Mouse (Mus musculus) stomach, postnatal 0 days (tissue): ENCODE data around the gene Ift20. TPM values are rescaled to one million over a fixed set of nuclear protein-coding genes. Genes with fewer than 3 reads are reported as not detected.

ENCODE experiments used
- ATAC-seq: fragments of 200-750 bp; cut with Nextera tagmentation; 2 replicates; pipeline ENCODE4 v1.8.0; 2017; ENCODE audit not compliant: low FRiP score, low TSS enrichment
- DNase-seq: peaks from one replicate; pipeline ENCODE4 v3.0.0-alpha.2; 2016; ENCODE audit warnings: low spot score
- H3K27ac ChIP-seq: fragments of 300-500 bp; sonication (generic); replicated peaks from 2 replicates; pipeline ENCODE4 v1.5.1; 2014; ENCODE audit warnings: mild to moderate bottlenecking, control low read depth
- H3K27me3 ChIP-seq: fragments of 300-500 bp; sonication (generic); 2 replicates; pipeline ENCODE4 v1.6.1; 2014; ENCODE audit warnings: low read length; ENCODE audit not compliant: control insufficient read depth, insufficient read depth
- H3K36me3 ChIP-seq: fragments of 300-500 bp; sonication (generic); 2 replicates; pipeline ENCODE4 v1.6.1; 2014; ENCODE audit warnings: low read length, mixed read lengths; ENCODE audit not compliant: control insufficient read depth, insufficient read depth
- H3K4me1 ChIP-seq: fragments of 300-500 bp; sonication (generic); replicated peaks from 2 replicates; pipeline ENCODE4 v1.6.1; 2014; ENCODE audit warnings: antibody characterized with exemption; ENCODE audit not compliant: control insufficient read depth, insufficient read depth
- H3K4me2 ChIP-seq: fragments of 300-500 bp; sonication (generic); replicated peaks from 2 replicates; pipeline ENCODE4 v1.6.1; 2014; ENCODE audit warnings: low read depth, mild to moderate bottlenecking, control low read depth, moderate library complexity
- H3K4me3 ChIP-seq: fragments of 300-500 bp; sonication (generic); 2 replicates; pipeline ENCODE4 v1.5.1; 2014; ENCODE audit warnings: low read depth, low read length, control low read depth
- H3K9ac ChIP-seq: fragments of 300-500 bp; sonication (generic); 2 replicates; pipeline ENCODE4 v1.6.1; 2014; ENCODE audit warnings: mild to moderate bottlenecking, low read length, control low read depth, mixed read lengths
- H3K9me3 ChIP-seq: fragments of 300-500 bp; sonication (generic); 2 replicates; pipeline ENCODE4 v1.6.1; 2016; ENCODE audit warnings: low read length; ENCODE audit not compliant: control insufficient read depth
- CTCF ChIP-seq: IDR thresholded peaks from 2 replicates; pipeline ENCODE4 v1.5.1; 2016; ENCODE audit warnings: antibody characterized with exemption, low read depth, mild to moderate bottlenecking, moderate library complexity
- EP300 ChIP-seq: optimal IDR thresholded peaks from 2 replicates; pipeline ENCODE3; 2016; ENCODE audit warnings: antibody characterized with exemption
- WGBS: fragments of 180-500 bp; shearing (Covaris S2); extraction: QIAGEN DNeasy Blood & Tissue Kit; methylation state at CpG from one replicate; pipeline ENCODE4 v1.1.7; 2014; 5-methylcytosine and 5-hydroxymethylcytosine counted together
- polyA plus RNA-seq: library from polyadenylated mRNA; unstranded; fragments of >200 nt; fragmentation: Nextera tagmentation; extraction: Ambion mirVana; gene quantifications from 2 replicates; pipeline ENCODE4 v1.2.1, GENCODE M21; 2015

Gene Ift20
- polyA plus RNA-seq: 163 and 168 TPM in 2 replicates

DNA sequence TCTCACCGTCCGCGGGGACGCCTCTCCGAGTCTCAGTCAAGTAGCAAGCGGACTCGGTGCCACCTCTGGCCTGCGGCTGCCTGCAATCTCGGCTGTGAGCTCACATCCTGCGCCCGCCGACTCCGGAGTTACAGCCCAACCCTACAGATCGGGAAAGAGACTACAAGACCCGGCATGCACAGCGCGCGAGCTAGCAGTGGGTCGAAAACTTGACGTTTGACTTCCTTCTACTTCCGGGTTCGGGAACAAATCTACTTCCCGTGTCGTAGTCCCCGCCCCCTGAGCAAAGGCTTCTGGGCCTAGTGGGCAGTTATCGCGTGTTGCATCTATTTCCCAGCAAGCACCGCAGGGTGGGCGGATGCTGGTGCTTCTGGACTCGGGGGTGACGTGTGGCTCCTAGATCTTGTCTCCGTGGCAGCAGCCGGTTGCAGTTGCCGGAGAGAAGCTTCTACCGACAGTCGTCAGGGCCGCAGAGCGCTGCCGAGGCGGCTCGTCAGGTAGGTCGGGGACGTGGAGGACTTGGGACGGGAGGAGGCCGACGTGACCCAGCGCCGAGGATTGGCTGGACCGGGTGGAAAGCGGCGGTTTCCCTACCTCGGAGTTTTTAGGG is at the start of gene Ift20, which contains the start of gene Tnfaip1:
Ift20 (plus strand) TSS at position 282 of the 610 bp plus-strand sequence.
Tnfaip1 (minus strand) TSS at position 253 of the 610 bp plus-strand sequence.
- Histone ChIP-seq H3K36me3 (peaks cover 7% of the 10 kb centered on the region), H3K27me3 (no peaks in the 10 kb centered on the region)
- under 1% methylated on average over 52 of the region's 52 CpGs for WGBS

DNA sequence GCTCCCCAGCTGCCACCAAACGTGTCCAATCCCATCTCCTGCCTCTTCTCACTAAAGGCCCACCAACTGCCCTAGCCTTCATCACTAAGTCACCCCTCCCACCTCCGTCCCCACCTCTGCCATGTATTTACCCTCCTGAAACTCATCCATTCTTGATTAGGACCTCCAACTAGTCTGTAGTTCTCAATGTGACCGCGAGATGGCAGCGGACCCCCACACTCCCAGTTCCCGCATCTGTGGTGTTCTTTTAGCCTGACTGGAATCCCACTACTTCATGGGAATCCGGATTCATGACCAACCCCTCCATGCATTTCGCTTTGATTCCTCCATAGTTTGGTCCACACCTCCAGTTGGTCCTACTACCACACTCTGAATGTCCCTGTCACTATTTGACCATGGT is 48.0 kb upstream of the Ift20 start:
- Histone ChIP-seq H3K4me2 (no peak overlapping the region), H3K4me3 (no peak overlapping the region), H3K36me3 (no peaks in the 10 kb centered on the region), H3K9ac (no peak overlapping the region), H3K27me3 (peaks cover 8% of the 10 kb centered on the region; the same call in 1 of the 2 replicates), H3K9me3 (no peaks in the 10 kb centered on the region), H3K4me1 (no peaks in the 10 kb centered on the region), H3K27ac (no peak overlapping the region)
- no peak for ATAC-seq
- WGBS: 4% methylated on average over 8 of the region's 8 CpGs
- TF ChIP-seq CTCF: peak; percentile 91
- TF ChIP-seq EP300: no peak
- peak; percentile 77 for DNase-seq

More for the DNA sequence above, at the start of gene Ift20, which contains the start of gene Tnfaip1:
- peak within 1 kb of the TSS; percentile 87 for H3K9ac ChIP-seq
- peak within 1 kb of the TSS; percentile 93 for H3K27ac ChIP-seq
- no peaks in the 10 kb centered on the region for H3K4me1 ChIP-seq
- peak within 1 kb of the TSS; percentile 74 for H3K4me3 ChIP-seq
- ATAC-seq (peak; percentile 98), DNase-seq (peak; percentile 98)
- H3K9me3 ChIP-seq: no peaks in the 10 kb centered on the region
- peak within 1 kb of the TSS; percentile 79 for H3K4me2 ChIP-seq
- TF ChIP-seq CTCF (peak; percentile 5; the same call in 1 of the 2 replicates), EP300 (no peak)

DNA sequence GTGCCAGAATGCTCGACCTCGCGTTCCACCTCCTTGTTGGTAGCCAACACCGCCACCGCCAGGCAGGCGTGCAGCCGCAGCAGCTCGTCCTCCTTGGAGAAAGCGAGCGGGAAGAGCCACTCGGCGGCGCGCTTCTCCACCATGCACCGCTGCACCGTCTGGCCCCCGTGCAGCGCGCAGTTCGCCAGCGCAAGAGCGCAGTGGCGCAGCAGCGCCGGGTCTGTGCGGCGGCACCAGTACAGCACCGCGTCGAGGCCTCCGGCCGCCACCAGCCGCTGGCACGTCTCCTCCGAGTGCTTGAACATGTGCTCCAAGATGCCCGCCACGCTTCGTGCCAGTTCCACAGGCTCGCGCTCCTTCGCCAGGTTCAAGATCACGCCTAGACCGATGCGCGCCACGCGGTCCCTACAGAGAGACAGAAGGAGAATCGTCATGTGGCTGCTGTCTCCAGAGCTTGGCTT is 45.4 kb upstream of the Ift20 start:
- Histone ChIP-seq H3K4me1 (no peaks in the 10 kb centered on the region), H3K27me3 (peaks cover 13% of the 10 kb centered on the region; the same call in 1 of the 2 replicates), H3K9me3 (no peaks in the 10 kb centered on the region), H3K4me2 (peak overlapping the region; percentile 27), H3K27ac (no peak overlapping the region), H3K36me3 (no peaks in the 10 kb centered on the region), H3K9ac (no peak overlapping the region), H3K4me3 (peak overlapping the region; percentile 8; the same call in 1 of the 2 replicates)
- ATAC-seq (no peak), DNase-seq (peak; percentile 23)
- 9% methylated on average over 48 of the region's 48 CpGs for WGBS
- peak; percentile 54 for TF ChIP-seq CTCF
- no peak for TF ChIP-seq EP300

DNA sequence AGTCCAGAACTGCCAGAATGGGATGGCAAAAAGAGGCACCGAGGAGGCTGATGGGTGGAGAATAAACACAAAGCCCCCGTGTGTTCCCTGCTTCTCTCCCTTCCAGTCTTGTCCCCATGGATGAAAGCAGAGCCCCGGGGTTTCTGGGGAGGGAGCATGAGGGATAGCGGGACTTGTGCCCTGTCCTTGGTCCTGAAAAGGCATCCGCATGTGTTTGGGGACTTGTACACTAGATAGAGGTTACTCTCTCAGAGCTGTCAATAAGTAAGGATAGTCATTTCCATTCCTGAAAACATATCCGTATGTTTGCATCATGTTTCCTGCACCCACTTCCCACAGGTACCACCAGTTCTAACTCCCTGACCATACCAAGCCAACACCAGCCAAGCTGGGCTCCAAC is 40.3 kb upstream of the Ift20 start:
- Histone ChIP-seq H3K4me2 (no peak overlapping the region), H3K4me3 (no peak overlapping the region), H3K9ac (no peak overlapping the region), H3K9me3 (no peaks in the 10 kb centered on the region), H3K4me1 (no peaks in the 10 kb centered on the region; the same call in 1 of the 2 replicates), H3K36me3 (no peaks in the 10 kb centered on the region), H3K27ac (no peak overlapping the region), H3K27me3 (peaks cover 7% of the 10 kb centered on the region; the same call in 1 of the 2 replicates)
- DNase-seq (peak; percentile 46), ATAC-seq (no peak)
- no peak for TF ChIP-seq CTCF
- TF ChIP-seq EP300: no peak
- 5% methylated on average over 6 of the region's 6 CpGs for WGBS

DNA sequence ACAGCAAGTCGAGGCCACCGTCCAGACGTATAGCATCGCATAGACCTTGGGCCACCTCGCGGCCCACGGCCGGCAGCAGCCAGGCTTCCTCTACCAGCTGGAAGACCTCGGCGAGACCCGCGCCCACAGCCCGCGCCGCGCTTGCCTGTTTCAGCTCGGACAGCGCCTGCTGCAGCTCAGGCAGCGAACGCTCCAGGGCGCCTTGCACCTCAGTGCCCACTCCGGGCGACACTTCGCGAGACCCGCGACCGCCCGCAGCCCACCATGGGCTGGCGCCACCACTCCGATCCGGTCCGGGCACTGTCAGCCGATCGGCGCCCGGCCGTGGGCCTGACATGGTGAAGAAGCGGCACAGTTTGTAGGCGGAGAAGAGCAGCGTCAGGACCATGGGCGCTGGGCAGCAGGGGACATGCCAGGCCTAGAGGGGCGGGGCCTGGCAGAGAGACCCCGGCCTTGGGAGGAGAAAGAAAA is 39.1 kb upstream of the Ift20 start:
- WGBS: 0% methylated on average over 43 of the region's 44 CpGs
- ATAC-seq (no peak), DNase-seq (peak; percentile 34)
- Histone ChIP-seq H3K4me3 (peak overlapping the region; percentile 40), H3K9ac (peak overlapping the region; percentile 41; the same call in 1 of the 2 replicates), H3K27ac (no peak overlapping the region), H3K27me3 (0 out of 2 replicates have a peak, but pooled peaks cover 5% of the 10 kb centered on the region), H3K4me1 (no peaks in the 10 kb centered on the region; the same call in 1 of the 2 replicates), H3K36me3 (no peaks in the 10 kb centered on the region), H3K9me3 (no peaks in the 10 kb centered on the region), H3K4me2 (peak overlapping the region; percentile 71)
- TF ChIP-seq CTCF (no peak), EP300 (no peak)
